Mouse (Mus musculus): ENCODE measurements around the gene Fibp.
"Not testable (repeated sequence)": the region's sequence is repeated elsewhere in the genome, so short reads cannot be mapped to it uniquely, and the experiment has no call there.

The Fibp gene

GRCm38 (mm10) chr19:5487768-5488550 is 27.5 kb downstream of the Fibp start, which contains the start of gene Mus81:
Gene Mus81, minus strand, starts transcription at chr19:5488402.
- peak; percentile 96 for DNase-seq (ENCODE audit: low spot score)

- DNase-seq (ENCODE audit: low spot score) = peak; percentile 98
Observed at GRCm38 (mm10) chr19:5488878-5489571, 28.6 kb downstream of the Fibp start.

- DNase-seq (ENCODE audit: low spot score) = not testable (repeated sequence)
Observed at GRCm38 (mm10) chr19:5489721-5490120, 29.3 kb downstream of the Fibp start.

GRCm38 (mm10) chr19:5490313-5490897 is 30.0 kb downstream of the Fibp start, which contains the start of gene Cfl1:
Gene Cfl1, plus strand, starts transcription at chr19:5490455.
- peak; percentile 95 for DNase-seq (ENCODE audit: low spot score)

GRCm38 (mm10) chr19:5490898-5491708 is 30.7 kb downstream of the Fibp start:
- peak; percentile 84 for DNase-seq (ENCODE audit: low spot score)

- no peak for DNase-seq (ENCODE audit: low spot score)
Observed at GRCm38 (mm10) chr19:5492641-5493040, 32.2 kb downstream of the Fibp start.

- not testable (repeated sequence) for DNase-seq (ENCODE audit: low spot score)
Observed at GRCm38 (mm10) chr19:5493301-5493721, 32.9 kb downstream of the Fibp start.

GRCm38 (mm10) chr19:5494314-5494713 is 33.9 kb downstream of the Fibp start:
- DNase-seq (ENCODE audit: low spot score) = no peak

DNA sequence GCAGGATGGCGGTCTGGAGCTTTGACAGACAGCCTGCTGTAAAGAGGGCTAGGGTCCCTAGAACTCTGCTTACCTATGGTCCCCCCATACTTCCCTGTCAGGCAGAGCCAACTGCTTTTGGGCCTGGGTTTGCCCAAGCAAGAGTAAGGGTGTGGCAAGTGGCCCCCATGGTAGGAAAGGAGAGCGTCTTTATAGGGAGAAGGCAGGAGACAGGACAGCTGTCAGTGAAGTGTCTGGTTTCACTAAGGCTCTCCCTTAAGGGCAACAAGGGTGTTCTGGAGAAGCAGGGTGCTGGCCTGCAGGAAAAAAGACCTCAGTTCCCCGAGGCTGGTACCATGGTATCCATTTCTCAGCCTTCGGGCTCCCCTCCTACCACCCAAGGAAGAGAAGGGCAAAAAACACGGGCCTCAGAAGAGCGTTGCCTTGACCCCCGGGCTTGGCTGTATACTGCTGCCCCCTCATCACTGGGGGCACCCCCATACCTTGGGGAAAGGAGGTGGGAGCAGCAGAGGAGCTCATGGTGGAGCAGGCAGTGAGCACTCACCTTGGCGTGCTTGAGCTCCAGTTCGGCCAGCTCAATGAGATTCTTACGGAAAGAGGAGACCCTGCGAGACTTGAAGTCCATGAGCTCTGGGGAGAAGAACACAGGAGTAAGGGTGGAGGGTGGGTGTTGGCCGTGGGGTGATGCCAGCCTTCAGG is 35.1 kb downstream of the Fibp start:
- DNase-seq (ENCODE audit: low spot score) = no peak

GRCm38 (mm10) chr19:5496052-5496370 is 35.6 kb downstream of the Fibp start:
- no peak for DNase-seq (ENCODE audit: low spot score)

- DNase-seq (ENCODE audit: low spot score) = no peak
Observed at GRCm38 (mm10) chr19:5500330-5500875, 40.0 kb downstream of the Fibp start.

DNA sequence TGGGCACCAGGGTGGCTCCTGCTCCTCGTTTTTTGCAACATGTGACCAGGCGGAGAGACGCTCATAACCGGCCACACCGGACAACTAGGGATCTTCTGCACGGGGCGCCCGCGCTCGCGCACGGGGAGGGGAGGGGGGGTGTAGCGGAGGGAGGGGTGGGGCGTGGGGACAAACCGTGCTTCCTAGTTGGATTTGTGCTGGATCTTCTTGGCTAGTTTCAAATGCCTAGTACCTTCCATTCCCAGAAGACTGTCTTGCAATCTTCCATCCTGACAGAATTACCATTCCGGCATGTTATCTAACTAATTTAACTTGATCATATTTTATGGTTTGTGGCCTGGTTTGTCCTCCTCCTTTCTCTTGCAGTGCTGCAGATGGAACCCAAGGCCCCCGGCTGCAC is 43.3 kb downstream of the Fibp start, which contains the start of gene 1700020D05Rik:
Gene 1700020D05Rik (minus strand): TSS at position 101 of the 400 bp plus-strand sequence.
- no peak for DNase-seq (ENCODE audit: low spot score)

DNA sequence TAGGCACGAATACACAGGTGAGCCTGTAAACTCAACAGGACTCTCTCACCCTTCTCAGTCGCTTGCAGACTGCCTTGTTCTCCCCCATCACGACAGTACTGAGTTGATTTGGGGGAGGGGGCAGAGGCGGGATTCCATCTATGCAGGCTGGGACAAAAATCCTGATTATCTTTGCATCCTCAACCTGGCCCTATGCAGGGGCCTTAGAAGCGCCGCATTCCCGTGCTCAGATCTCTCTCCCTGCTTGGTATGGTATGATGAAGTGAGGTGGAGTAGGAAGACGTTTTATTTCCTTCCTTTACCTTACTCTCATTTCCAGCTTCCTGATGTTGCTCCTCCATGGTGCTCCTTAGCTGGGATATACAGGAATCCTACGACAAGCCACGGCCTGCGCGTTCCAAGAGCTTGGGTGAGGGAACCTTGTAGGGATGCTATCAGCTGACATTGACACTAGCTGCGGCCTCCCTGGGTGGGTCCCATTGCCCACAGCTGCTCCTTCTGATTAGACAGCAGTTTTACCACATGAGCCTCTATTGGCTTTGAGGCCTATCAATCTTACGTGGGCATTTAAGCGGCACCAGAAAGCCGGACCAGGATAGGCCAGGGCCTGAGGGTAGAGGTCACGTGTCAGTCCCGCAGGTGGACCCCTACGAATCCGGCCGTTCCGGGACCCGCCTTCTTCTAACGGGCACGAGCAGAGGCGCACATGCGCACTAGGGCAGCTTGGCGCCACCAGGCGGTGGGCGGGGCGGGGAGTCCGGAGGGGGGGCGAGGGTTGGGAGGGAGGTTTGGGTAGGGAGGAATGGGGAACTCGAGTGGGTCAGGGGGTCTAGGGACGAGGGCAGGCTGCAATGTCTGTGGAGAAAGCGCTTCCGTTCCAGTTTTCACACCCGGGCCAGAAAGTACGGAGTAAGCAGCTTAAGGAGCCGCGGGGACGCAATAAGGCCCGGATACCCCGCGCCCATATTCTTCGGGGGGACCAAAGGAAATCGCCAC is 49.9 kb downstream of the Fibp start, which contains the start of gene Snx32:
Gene Snx32 (minus strand): TSS at position 508 of the 996 bp plus-strand sequence.
- DNase-seq (ENCODE audit: low spot score) = peak; percentile 100

- no peak for DNase-seq (ENCODE audit: low spot score)
Observed at GRCm38 (mm10) chr19:5511074-5511632, 50.7 kb downstream of the Fibp start.

- DNase-seq (ENCODE audit: low spot score) = no peak
Observed at GRCm38 (mm10) chr19:5512091-5513004, 51.9 kb downstream of the Fibp start.

- DNase-seq (ENCODE audit: low spot score) = no peak
Observed at GRCm38 (mm10) chr19:5513005-5513349, 52.6 kb downstream of the Fibp start.

Measured in layer of hippocampus, adult 11-12 months (tissue).